Mouse (Mus musculus) embryonic fibroblast, embryonic 13.5 days (primary cell): Measurements from ENCODE around the gene Tanc1. TPM values are rescaled to one million over a fixed set of nuclear protein-coding genes. Genes with fewer than 3 reads are reported as not detected.
A peak's percentile ranks its signal among the peaks of the same experiment; 100 is the strongest.
"Not testable (repeated sequence)": the region's sequence is repeated elsewhere in the genome, so short reads cannot be mapped to it uniquely, and the experiment has no call there.

ENCODE experiments used
- H3K27ac ChIP-seq: 2 replicates; pipeline ENCODE4 v1.5.1; 2012; ENCODE audit warnings: low read length, control low read depth, inconsistent platforms; ENCODE audit not compliant: insufficient read depth
- H3K4me1 ChIP-seq: 2 replicates; pipeline ENCODE4 v1.6.1; 2011; ENCODE audit warnings: low read length; ENCODE audit not compliant: control insufficient read depth, insufficient read depth
- H3K4me3 ChIP-seq: 2 replicates; pipeline ENCODE4 v1.5.1; 2011; ENCODE audit warnings: mild to moderate bottlenecking, control low read depth, low read length; ENCODE audit not compliant: insufficient read depth
- CTCF ChIP-seq: IDR thresholded peaks from 2 replicates; pipeline ENCODE4 v1.5.1; 2011; ENCODE audit warnings: mild to moderate bottlenecking, control low read depth, low read length, moderate library complexity, borderline replicate concordance; ENCODE audit not compliant: insufficient read depth
- POLR2A ChIP-seq: IDR thresholded peaks from 2 replicates; pipeline ENCODE4 v1.6.1; 2011; ENCODE audit warnings: low read depth, mild to moderate bottlenecking, control low read depth, low read length, moderate library complexity
- polyA plus RNA-seq: library from polyadenylated mRNA; stranded (reverse); fragments of >200 nt; gene quantifications from 2 replicates; pipeline ENCODE4 v1.2.4, GENCODE M21; 2011; ENCODE audit warnings: low read depth; ENCODE audit not compliant: missing spikeins, insufficient read length

Tanc1 gene
- 61.8 and 66.1 TPM in 2 replicates for polyA plus RNA-seq

DNA sequence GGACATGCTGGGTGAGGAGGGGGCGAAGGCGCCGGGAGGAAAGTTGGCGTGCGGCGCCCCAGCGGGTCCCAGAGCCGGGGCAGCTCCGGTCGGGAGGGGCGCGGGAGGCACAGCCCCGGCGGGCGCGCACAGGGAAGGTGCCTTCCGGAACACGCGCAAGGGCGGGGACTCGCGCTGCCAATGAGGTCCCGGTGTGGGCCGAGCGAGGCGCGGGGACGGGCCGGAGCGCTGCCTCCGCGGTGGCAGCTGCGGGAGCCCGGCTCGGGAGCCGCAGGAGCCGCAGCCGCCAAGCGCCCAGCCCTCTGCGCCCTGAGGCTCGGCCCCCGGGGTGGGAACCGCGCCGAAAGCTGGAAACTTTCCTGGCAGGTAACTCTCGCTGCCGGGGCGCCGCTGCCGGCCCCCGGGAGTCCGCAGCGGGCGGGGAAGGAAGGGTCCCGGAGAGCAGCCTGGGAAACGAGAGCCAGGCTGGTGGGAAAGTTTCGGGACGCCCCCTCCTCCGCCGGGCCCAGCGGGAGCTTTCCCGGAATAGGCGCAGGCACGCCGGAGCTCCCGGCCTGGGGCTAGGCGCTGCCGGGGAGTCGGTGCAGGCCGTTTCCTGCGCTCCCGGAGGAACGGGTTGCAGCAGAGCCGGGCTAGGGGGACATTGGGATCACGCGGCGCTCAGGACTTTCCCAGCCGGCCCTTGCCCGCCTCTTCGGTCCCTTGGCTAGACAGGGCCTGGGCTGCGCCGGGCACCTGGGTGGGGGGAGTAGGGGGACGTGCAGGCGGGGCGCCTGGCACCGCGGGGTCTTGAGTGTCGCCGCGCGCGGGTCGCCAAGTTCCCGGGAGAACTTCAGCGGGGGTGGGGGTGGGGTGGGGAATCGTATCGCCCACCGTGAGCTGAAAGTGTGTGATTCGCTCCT lies at the start of gene Tanc1:
Gene Tanc1 (plus strand): TSS at position 212 of the 902 bp plus-strand sequence.
- peaks cover 26% of the 10 kb centered on the region for H3K4me1 ChIP-seq

DNA sequence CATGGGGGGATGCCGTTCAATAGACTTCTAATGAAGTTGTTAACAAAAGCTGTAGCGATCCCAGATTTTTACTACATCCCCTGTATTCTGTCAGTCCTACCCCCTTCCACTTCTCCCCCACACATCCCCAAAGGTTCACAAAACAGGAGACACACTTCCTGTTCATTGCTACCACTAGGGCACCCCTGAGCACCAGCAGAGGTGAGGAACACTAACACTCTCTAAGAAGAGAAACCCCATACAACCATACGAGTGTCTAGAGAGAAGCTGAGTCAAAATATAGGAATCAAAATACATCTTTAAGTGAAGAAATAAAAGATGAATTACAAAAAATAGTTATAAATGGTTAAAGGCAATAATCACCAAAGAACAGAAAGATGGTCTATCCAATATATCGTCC lies 49.6 kb upstream of the Tanc1 start:
- no peak overlapping the region for H3K27ac ChIP-seq
- H3K4me1 ChIP-seq: no peaks in the 10 kb centered on the region
- TF ChIP-seq POLR2A: no peak
- no peak for TF ChIP-seq CTCF
- H3K4me3 ChIP-seq: no peak overlapping the region

More for the DNA sequence above, at the start of gene Tanc1:
- H3K27ac ChIP-seq: peak within 1 kb of the TSS; percentile 97
- H3K4me3 ChIP-seq: peak within 1 kb of the TSS; percentile 78
- TF ChIP-seq CTCF: no peak
- TF ChIP-seq POLR2A: peak; percentile 66

DNA sequence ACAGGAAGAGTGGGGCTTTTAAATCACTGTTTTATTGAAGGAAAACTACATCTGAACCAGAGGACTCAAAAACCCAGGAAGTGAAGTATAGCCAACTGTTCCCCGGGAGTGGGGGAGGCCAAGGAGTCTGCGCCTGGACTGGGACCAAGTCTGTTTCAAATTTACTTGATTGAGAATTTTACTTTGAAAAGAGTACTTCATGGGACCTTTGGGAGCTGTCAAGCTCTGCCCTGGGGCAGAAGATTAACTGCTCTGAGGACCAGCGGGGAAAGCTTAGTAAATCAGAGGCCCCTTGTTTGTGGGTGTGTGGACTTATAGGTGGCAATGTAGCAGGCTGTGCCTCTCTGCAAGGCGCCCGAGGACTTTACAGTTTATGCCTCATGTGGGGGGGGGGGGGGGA lies 49.1 kb upstream of the Tanc1 start:
- no peak for TF ChIP-seq POLR2A
- no peaks in the 10 kb centered on the region for H3K4me1 ChIP-seq
- no peak overlapping the region for H3K27ac ChIP-seq
- no peak overlapping the region for H3K4me3 ChIP-seq

DNA sequence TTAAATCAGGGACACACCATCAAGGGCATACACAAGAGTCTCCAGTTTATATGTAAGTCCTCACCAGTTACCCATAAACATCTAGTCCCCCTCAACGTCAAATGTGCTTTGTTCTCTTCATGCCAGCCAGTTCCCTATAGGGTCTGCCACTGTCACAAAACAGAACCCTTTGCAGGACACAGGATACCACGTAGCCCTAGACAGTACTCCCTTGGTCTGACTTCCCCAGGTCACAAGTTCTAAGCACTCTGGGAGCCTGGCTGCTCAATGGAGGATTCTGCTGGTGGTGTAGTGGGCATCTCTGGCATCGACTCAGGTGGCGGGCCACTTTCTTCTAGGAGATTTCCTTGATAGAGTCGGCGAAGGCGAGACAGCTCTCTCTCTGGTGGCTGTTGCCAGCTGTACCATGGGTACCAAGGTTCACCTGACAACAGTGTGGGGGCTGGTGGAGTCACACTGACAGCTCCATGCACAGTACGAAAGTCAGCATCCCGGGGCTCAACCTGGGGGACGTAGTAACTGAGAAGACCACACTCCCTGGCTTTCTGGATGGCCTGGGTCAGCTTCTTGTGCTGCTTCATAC lies 47.7 kb upstream of the Tanc1 start:
- H3K27ac ChIP-seq, H3K4me1 ChIP-seq, H3K4me3 ChIP-seq: not testable (repeated sequence)

DNA sequence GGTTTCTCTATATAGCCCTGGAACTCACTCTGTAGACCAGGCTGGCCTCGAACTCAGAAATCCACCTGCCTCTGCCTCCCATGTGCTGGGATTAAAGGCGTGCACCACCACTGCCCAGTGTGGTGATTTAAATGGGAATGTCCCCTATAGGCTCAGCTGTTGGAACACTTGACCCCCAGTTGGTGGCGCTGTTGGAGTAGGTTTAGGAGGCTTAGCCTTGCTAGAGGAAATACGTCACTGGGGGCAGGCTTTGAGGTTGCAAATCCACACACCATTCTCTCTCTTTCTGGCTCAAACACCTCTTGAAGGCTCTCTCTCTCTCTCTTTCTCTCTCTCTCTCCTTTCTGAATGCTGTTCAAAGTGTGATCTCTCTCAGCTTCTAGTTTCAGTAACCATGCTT lies 46.9 kb upstream of the Tanc1 start:
- H3K4me1 ChIP-seq: no peaks in the 10 kb centered on the region
- TF ChIP-seq POLR2A (no peak), CTCF (no peak)
- no peak overlapping the region for H3K27ac ChIP-seq
- no peak overlapping the region for H3K4me3 ChIP-seq

DNA sequence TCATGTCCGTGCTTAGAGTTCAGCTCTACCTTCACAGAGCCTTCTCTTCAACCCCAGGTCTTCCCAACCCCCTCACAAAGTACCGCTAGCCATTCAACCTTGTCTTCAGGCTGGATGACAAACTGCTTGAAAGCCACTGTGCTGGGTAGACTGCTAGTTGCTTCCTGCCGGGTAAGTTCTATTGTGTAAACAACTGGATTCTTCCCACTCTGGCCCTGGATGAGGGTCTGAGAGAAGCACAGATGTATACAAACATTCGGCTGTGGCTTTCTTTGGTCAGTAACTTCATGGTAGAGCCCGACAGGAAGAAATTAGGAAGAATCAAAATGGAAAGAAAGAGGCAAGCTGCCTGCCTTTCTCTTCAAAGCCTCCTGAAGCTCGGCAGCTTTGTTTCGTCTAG lies 30.9 kb upstream of the Tanc1 start:
- no peak overlapping the region for H3K4me3 ChIP-seq
- peaks cover 9% of the 10 kb centered on the region for H3K4me1 ChIP-seq
- TF ChIP-seq POLR2A: no peak
- no peak for TF ChIP-seq CTCF
- H3K27ac ChIP-seq: no peak overlapping the region

DNA sequence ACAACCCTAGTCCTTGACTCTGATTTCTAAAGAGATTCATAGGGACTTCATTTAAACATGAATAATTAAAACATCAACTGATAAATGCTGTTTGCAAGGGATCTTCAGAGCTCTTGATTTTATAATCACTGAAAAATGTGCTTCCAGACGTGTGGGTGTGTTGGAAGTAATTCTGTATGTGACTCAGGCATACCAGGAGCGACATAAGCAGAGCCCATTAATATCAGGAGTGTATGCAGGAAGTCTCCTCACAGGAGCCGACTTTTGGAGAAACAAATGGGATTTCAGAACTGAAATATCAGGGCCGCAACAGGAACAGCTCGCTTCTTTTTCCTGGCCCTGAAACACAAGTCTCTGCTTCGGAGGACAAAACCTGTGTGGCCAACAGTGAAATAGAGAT lies 27.9 kb upstream of the Tanc1 start:
- H3K4me1 ChIP-seq: peaks cover 12% of the 10 kb centered on the region
- no peak overlapping the region for H3K4me3 ChIP-seq
- peak overlapping the region; percentile 98 for H3K27ac ChIP-seq
- no peak for TF ChIP-seq POLR2A
- TF ChIP-seq CTCF: no peak

DNA sequence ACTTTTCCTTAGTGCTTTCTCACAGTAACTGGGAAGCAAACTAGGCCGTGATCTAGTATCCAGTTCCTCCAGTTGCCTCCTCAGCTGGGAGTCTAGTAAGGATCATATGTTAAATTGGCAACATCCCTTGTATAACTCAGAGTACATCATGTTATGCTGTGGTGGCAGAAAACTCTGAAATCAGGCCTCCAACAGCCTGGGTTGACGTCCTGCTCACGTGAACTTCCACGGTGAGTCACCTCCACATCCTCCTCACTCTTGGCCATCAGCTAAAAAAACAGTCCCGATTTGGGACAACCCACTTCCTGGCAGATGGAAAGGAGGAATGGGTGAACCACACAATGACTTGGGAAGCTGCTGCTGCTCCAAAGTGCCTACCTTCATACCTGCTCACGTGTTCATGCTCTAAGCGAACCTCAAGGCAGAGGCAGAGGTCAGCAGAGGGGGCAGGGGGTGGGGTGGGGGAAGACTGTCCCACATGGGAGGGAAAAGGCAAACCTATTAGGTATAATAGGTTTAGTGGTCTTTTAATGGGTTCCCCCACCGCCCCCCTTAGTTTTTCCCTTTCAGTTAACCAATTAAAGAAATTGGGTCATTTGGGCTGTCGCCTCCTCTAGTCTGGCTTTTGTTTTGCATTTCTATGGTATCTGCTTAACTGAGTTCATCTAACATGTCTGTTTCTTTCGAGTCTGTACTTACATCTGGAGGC lies 24.3 kb upstream of the Tanc1 start:
- TF ChIP-seq POLR2A (no peak), CTCF (no peak)
- H3K4me3 ChIP-seq: no peak overlapping the region
- peak overlapping the region; percentile 83 for H3K27ac ChIP-seq
- H3K4me1 ChIP-seq: peaks cover 10% of the 10 kb centered on the region

DNA sequence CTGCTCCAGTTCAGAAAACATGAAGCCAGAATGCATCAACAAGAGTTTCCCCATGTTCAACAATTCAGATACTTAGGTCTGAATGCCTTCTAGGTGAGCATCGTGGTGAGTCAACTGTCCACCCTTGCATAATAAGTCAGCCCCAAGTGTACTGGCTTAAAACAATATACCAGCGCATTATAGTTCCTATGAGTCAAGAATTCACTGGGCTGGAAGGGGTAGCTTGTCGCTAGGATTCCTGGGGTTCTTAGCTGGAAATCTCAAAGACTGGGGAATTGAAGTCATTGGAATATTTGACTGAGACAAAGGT lies 23.8 kb upstream of the Tanc1 start:
- H3K4me3 ChIP-seq: no peak overlapping the region
- peak overlapping the region; percentile 86 for H3K27ac ChIP-seq
- peaks cover 9% of the 10 kb centered on the region for H3K4me1 ChIP-seq
- TF ChIP-seq CTCF: no peak
- no peak for TF ChIP-seq POLR2A

DNA sequence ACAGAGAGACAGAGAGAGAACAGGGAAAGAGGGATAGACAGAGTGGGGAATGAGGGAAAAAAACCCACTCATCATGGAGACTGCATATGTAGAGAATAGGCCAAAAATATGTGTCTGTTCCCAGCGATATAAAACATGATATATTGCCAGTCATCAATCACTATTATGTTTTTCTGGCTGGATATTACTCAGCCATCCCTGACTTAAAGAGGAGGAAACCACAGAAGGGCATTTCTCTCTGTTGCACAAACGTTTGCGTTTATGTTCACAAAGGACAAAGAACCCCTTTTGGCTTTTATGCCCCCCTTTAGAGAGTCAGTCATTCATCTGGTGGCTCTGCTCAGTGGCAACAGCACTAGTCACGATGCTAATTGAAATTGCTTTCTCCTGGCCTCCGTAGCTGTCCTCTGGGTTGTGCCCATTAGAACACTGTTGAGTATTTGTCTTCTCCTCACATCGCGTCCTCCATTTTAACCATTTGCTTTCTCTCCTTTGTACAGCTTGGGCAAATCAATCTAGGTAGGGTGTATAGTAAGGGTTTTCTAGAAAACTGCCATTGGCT lies 18.4 kb upstream of the Tanc1 start:
- Histone ChIP-seq H3K27ac (peak overlapping the region; percentile 74), H3K4me1 (peaks cover 12% of the 10 kb centered on the region), H3K4me3 (no peak overlapping the region)
- TF ChIP-seq POLR2A (no peak), CTCF (no peak)
